Mouse (Mus musculus): ENCODE results near the gene Ipo8. TPM values are rescaled to one million over a fixed set of nuclear protein-coding genes. Genes with fewer than 3 reads are reported as not detected.

Gene Ipo8
- 25.6 and 28.9 TPM in 2 replicates for polyA plus RNA-seq (2014; fragmentation: Nextera tagmentation; extraction: Ambion mirVana)

GRCm38 (mm10) chr6:148830748-148831727, at the start of gene Ipo8:
Ipo8 (minus strand) TSS chr6:148831467.
- Histone ChIP-seq H3K9me3 (ENCODE audit: low read depth, low read length) (no peaks in the 10 kb centered on the region), H3K36me3 (ENCODE audit: insufficient read depth) (no peaks in the 10 kb centered on the region), H3K27me3 (ENCODE audit: insufficient read depth, low read length) (no peaks in the 10 kb centered on the region), H3K4me3 (ENCODE audit: low read depth, low read length) (peak within 1 kb of the TSS; percentile 80), H3K27ac (ENCODE audit: low read depth) (peak within 1 kb of the TSS; percentile 73), H3K4me1 (ENCODE audit: insufficient read depth) (peaks cover 4% of the 10 kb centered on the region; the same call in 1 of the 2 replicates), H3K9ac (peak within 1 kb of the TSS; percentile 72), H3K4me2 (peak within 1 kb of the TSS; percentile 78)
- peak; percentile 97 for DNase-seq
- TF ChIP-seq CTCF (IDR thresholded peaks at IDR 0.05; ENCODE audit: low read depth), result no peak; the same call in 1 of the 2 replicates
- under 1% methylated on average over 47 of the region's 47 CpGs for WGBS
- ATAC-seq (ENCODE audit: insufficient read depth), result peak; percentile 99

GRCm38 (mm10) chr6:148873911-148874310, 42.6 kb upstream of the Ipo8 start:
- Histone ChIP-seq H3K4me1 (ENCODE audit: insufficient read depth) (no peaks in the 10 kb centered on the region), H3K4me2 (no peak overlapping the region), H3K4me3 (ENCODE audit: low read depth, low read length) (no peak overlapping the region), H3K9ac (no peak overlapping the region), H3K27me3 (ENCODE audit: insufficient read depth, low read length) (no peaks in the 10 kb centered on the region), H3K9me3 (ENCODE audit: low read depth, low read length) (no peaks in the 10 kb centered on the region), H3K36me3 (ENCODE audit: insufficient read depth) (no peaks in the 10 kb centered on the region), H3K27ac (ENCODE audit: low read depth) (no peak overlapping the region)
- ATAC-seq (ENCODE audit: insufficient read depth), result no peak
- no peak for TF ChIP-seq CTCF (IDR thresholded peaks at IDR 0.05; ENCODE audit: low read depth)
- DNase-seq, result no peak
- 90% methylated on average over 1 of the region's 1 CpGs for WGBS

- no peaks in the 10 kb centered on the region for H3K9me3 ChIP-seq (ENCODE audit: low read depth, low read length)
- ATAC-seq (ENCODE audit: insufficient read depth), result no peak
These were observed 14.4 kb upstream of the Ipo8 start for GRCm38 (mm10) chr6:148845629-148846028.

GRCm38 (mm10) chr6:148841760-148842159, 10.5 kb upstream of the Ipo8 start:
- ATAC-seq (ENCODE audit: insufficient read depth) (no peak), DNase-seq (no peak)
- no peak for TF ChIP-seq CTCF (IDR thresholded peaks at IDR 0.05; ENCODE audit: low read depth)
- WGBS, result 82% methylated on average over 1 of the region's 1 CpGs
- H3K4me1 ChIP-seq (ENCODE audit: insufficient read depth), result no peaks in the 10 kb centered on the region
- no peak overlapping the region for H3K27ac ChIP-seq (ENCODE audit: low read depth)
- H3K36me3 ChIP-seq (ENCODE audit: insufficient read depth), result no peaks in the 10 kb centered on the region
- H3K4me3 ChIP-seq (ENCODE audit: low read depth, low read length), result no peak overlapping the region
- H3K9ac ChIP-seq, result no peak overlapping the region
- H3K27me3 ChIP-seq (ENCODE audit: insufficient read depth, low read length), result no peaks in the 10 kb centered on the region
- H3K4me2 ChIP-seq, result no peak overlapping the region
- no peaks in the 10 kb centered on the region for H3K9me3 ChIP-seq (ENCODE audit: low read depth, low read length)

More at GRCm38 (mm10) chr6:148845629-148846028, 14.4 kb upstream of the Ipo8 start:
- Histone ChIP-seq H3K4me1 (ENCODE audit: insufficient read depth) (no peaks in the 10 kb centered on the region), H3K4me3 (ENCODE audit: low read depth, low read length) (no peak overlapping the region), H3K9ac (no peak overlapping the region), H3K36me3 (ENCODE audit: insufficient read depth) (no peaks in the 10 kb centered on the region), H3K4me2 (no peak overlapping the region), H3K27me3 (ENCODE audit: insufficient read depth, low read length) (no peaks in the 10 kb centered on the region), H3K27ac (ENCODE audit: low read depth) (no peak overlapping the region)
- DNase-seq, result no peak
- no peak for TF ChIP-seq CTCF (IDR thresholded peaks at IDR 0.05; ENCODE audit: low read depth)

GRCm38 (mm10) chr6:148838460-148838859, 7.2 kb upstream of the Ipo8 start:
- ATAC-seq (ENCODE audit: insufficient read depth) (no peak), DNase-seq (no peak)
- Histone ChIP-seq H3K27ac (ENCODE audit: low read depth) (no peak overlapping the region), H3K9me3 (ENCODE audit: low read depth, low read length) (no peaks in the 10 kb centered on the region), H3K4me2 (no peak overlapping the region), H3K4me1 (ENCODE audit: insufficient read depth) (no peaks in the 10 kb centered on the region), H3K36me3 (ENCODE audit: insufficient read depth) (no peaks in the 10 kb centered on the region), H3K27me3 (ENCODE audit: insufficient read depth, low read length) (no peaks in the 10 kb centered on the region), H3K9ac (no peak overlapping the region), H3K4me3 (ENCODE audit: low read depth, low read length) (no peak overlapping the region)
- no peak for TF ChIP-seq CTCF (IDR thresholded peaks at IDR 0.05; ENCODE audit: low read depth)

GRCm38 (mm10) chr6:148831728-148832121, 458 bp upstream of the Ipo8 start:
- Histone ChIP-seq H3K4me1 (ENCODE audit: insufficient read depth) (peaks cover 4% of the 10 kb centered on the region; the same call in 1 of the 2 replicates), H3K9ac (peak overlapping the region; percentile 72), H3K9me3 (ENCODE audit: low read depth, low read length) (no peaks in the 10 kb centered on the region), H3K4me2 (peak overlapping the region; percentile 78), H3K36me3 (ENCODE audit: insufficient read depth) (no peaks in the 10 kb centered on the region), H3K27ac (ENCODE audit: low read depth) (no peak overlapping the region), H3K4me3 (ENCODE audit: low read depth, low read length) (peak overlapping the region; percentile 80), H3K27me3 (ENCODE audit: insufficient read depth, low read length) (no peaks in the 10 kb centered on the region)
- no peak for DNase-seq
- no peak for TF ChIP-seq CTCF (IDR thresholded peaks at IDR 0.05; ENCODE audit: low read depth)
- WGBS, result 19% methylated on average over 3 of the region's 3 CpGs
- peak; percentile 2; the same call in 1 of the 2 replicates for ATAC-seq (ENCODE audit: insufficient read depth)

GRCm38 (mm10) chr6:148830355-148830747, 916 bp downstream of the Ipo8 start:
- WGBS, result 2% methylated on average over 3 of the region's 3 CpGs
- DNase-seq, result no peak
- peak overlapping the region; percentile 78 for H3K4me2 ChIP-seq
- no peaks in the 10 kb centered on the region for H3K36me3 ChIP-seq (ENCODE audit: insufficient read depth)
- H3K4me3 ChIP-seq (ENCODE audit: low read depth, low read length), result peak overlapping the region; percentile 80
- no peak for ATAC-seq (ENCODE audit: insufficient read depth)
- no peaks in the 10 kb centered on the region for H3K27me3 ChIP-seq (ENCODE audit: insufficient read depth, low read length)
- H3K4me1 ChIP-seq (ENCODE audit: insufficient read depth), result peaks cover 4% of the 10 kb centered on the region; the same call in 1 of the 2 replicates
- H3K27ac ChIP-seq (ENCODE audit: low read depth), result no peak overlapping the region
- H3K9me3 ChIP-seq (ENCODE audit: low read depth, low read length), result no peaks in the 10 kb centered on the region
- no peak for TF ChIP-seq CTCF (IDR thresholded peaks at IDR 0.05; ENCODE audit: low read depth)
- peak overlapping the region; percentile 72 for H3K9ac ChIP-seq
